Mouse (Mus musculus): ENCODE data around the gene Ncam1.

- no peak for TF ChIP-seq CTCF (IDR thresholded peaks at IDR 0.05)
- TF ChIP-seq EP300 (IDR thresholded peaks at IDR 0.05; ENCODE audit: insufficient read depth, low read depth, low read length) = no peak
- TF ChIP-seq POLR2A (IDR thresholded peaks at IDR 0.05; ENCODE audit: insufficient read depth, low read depth, low read length) = no peak
These were observed 274.0 kb downstream of the Ncam1 start for GRCm38 (mm10) chr9:49524721-49525120.

Data from heart, adult 2 months (tissue).